Mouse (Mus musculus) thymus, adult 2 months (tissue): ENCODE data around the gene Taf8.

Experiments
- CTCF ChIP-seq: fragments of 200-500 bp; IDR thresholded peaks from 2 replicates; pipeline ENCODE4 v1.5.1; 2012; ENCODE audit warnings: mild to moderate bottlenecking, control low read depth, low read length, moderate library complexity, borderline replicate concordance; ENCODE audit not compliant: control insufficient read depth, poor library complexity, insufficient read depth; ENCODE audit errors: extremely low read depth
- POLR2A ChIP-seq: fragments of 200-500 bp; IDR thresholded peaks from 2 replicates; pipeline ENCODE4 v1.6.1; 2012; ENCODE audit warnings: mild to moderate bottlenecking, low read length, control low read depth, moderate library complexity; ENCODE audit not compliant: control insufficient read depth, poor library complexity, insufficient read depth; ENCODE audit errors: extremely low read depth

DNA sequence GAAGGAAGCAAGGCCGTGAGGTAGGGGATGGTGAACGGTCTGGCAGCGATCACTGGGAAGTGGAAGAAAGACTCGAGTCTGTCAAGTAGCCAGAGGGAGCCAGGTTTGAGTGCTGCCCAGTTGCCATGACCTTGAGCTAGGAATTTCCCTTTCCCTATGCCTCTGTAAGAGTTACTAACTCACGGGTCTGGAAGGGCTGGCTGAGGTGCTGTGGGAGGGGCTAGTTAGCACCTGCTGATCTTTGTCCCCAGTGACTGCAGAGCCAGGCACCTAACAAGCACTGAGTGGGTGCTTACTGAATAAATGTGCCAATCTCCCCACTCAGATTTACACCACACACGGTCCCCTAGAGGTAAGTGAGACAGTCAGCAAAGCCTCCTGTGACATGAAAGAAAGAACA is 8.4 kb downstream of the Taf8 start:
- no peak for TF ChIP-seq POLR2A
- TF ChIP-seq CTCF, result no peak
